Mouse (Mus musculus): ENCODE results near the gene Vac14.

Gene Vac14

DNA sequence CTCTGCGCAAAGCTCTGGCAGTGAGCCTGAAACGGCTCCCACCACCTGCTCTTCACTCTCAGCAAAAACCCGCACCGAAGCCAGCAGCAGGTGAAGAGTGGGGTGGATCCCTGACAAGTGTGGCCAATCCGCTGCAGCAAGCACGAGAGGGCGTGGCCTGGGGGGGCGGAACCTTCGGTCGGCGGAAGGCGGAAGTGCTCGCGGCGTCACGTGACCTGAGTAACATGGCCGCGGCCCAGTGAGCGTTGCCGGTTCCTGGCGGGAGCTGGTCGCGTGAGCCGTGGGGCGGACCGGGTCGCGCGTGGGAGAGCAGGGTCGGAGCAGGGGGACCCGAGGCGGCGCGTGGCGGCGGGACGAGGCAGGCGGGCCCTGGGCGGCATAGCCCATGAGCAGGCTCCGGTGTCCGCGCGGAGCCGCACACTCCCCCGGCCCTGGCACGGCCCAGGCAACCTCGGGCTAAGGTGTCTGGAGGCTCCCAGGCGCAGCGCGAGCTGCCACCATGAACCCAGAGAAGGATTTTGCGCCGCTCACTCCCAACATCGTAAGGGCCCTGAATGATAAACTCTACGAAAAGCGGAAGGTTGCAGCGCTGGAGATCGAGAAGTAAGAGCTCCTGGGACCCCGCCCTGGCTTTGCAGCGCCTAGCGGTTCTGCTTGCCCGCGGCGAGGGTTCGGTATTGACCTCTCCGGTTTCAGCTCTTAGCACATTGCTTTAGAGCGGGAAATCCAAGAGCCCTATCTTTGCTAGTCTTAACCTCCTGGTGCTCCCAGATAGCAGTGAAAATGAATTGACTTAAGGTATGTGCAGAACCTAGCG lies at the start of gene Vac14:
TSS of gene Vac14 (plus strand) at position 195 of the 817 bp plus-strand sequence.
- DNase-seq (ENCODE audit: low spot score in 2 of 2) = peak; percentile 95 to 99

GRCm38 (mm10) chr8:110592641-110593040 lies 25.7 kb upstream of the Vac14 start:
- no peak for DNase-seq (ENCODE audit: low spot score in 2 of 2)

- DNase-seq (ENCODE audit: low spot score in 2 of 2) = no peak
These were observed 24.2 kb upstream of the Vac14 start for GRCm38 (mm10) chr8:110594164-110594563.

DNA sequence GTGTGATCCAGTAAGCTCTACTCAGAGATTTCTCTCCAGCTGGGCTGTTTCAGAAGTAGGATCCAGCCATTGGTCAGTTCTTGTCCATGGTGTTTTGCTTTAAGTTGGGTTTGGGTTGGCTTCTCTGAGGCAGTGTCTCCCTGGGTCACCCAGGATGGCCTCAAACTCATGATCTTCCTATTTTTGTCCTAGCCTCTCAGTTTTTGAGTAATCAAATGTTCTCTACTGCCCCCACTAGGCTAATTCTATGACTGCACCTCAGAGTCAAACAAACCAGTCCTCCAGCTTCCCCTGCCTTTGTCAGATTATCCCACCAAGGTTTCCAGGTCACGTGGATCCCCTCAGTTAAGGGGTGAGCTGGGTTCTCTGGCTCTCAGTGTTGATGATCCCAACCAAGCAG lies 13.8 kb upstream of the Vac14 start:
- DNase-seq (ENCODE audit: low spot score in 2 of 2) = no peak

- DNase-seq (ENCODE audit: low spot score in 2 of 2) = no peak
These were observed 12.9 kb upstream of the Vac14 start for GRCm38 (mm10) chr8:110605401-110606015.

- DNase-seq (ENCODE audit: low spot score in 2 of 2) = no peak
These were observed 2.7 kb upstream of the Vac14 start for GRCm38 (mm10) chr8:110615730-110616129.

DNA sequence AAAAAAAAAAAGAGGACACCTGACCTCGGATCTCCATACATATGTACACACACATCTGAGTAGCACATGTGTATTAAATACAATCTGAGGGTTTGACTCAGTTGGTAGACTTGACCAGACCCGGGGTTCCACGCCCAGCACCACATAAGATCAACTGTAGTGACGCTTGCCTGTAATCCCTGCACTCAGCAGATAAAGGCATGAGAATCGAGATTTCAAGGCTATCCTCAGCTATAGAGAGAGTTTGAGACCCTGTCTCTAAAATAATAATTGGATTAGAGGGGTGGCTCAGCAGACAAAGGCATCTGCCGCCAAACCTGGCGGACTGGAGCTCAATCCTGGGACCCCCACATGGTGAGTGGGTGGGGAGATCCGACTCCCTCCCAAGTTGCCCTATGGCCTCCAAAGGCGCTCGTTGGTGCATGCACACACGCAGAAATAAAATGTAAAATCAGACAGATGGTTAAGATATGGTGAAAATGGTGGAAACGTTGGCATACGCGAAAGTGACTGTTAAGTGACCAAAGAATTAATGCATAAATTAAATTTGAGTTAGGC lies 505 bp upstream of the Vac14 start:
- no peak for DNase-seq (ENCODE audit: low spot score in 2 of 2)

- no peak for DNase-seq (ENCODE audit: low spot score in 2 of 2)
These were observed 806 bp downstream of the Vac14 start for GRCm38 (mm10) chr8:110619208-110619574.

- no peak for DNase-seq (ENCODE audit: low spot score in 2 of 2)
These were observed 1.5 kb downstream of the Vac14 start for GRCm38 (mm10) chr8:110619919-110620318.

DNA sequence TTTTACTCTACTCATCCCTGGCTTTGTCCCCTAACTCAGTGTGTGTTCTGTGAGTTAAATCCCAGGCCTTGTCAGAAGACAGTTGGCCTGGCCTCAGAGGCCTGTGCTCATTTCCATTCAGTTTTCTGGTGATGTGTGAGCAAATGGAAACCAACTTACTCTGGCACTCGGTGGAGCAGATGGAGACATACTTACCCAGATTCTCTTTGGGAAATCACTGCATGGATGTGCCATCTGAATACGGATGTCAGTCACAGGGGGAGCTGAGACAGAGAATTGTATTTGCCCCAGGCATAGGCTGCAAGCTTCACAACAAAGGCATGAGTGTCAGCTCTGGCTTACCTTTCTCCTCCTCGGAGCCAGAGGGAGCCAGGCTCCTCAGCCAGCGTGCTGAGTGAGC lies 8.0 kb downstream of the Vac14 start:
- DNase-seq (ENCODE audit: low spot score in 2 of 2) = no peak

- DNase-seq (ENCODE audit: low spot score in 2 of 2) = no peak
These were observed 11.1 kb downstream of the Vac14 start for GRCm38 (mm10) chr8:110629245-110630063.

GRCm38 (mm10) chr8:110630079-110630478 lies 11.7 kb downstream of the Vac14 start:
- no peak for DNase-seq (ENCODE audit: low spot score in 2 of 2)

DNA sequence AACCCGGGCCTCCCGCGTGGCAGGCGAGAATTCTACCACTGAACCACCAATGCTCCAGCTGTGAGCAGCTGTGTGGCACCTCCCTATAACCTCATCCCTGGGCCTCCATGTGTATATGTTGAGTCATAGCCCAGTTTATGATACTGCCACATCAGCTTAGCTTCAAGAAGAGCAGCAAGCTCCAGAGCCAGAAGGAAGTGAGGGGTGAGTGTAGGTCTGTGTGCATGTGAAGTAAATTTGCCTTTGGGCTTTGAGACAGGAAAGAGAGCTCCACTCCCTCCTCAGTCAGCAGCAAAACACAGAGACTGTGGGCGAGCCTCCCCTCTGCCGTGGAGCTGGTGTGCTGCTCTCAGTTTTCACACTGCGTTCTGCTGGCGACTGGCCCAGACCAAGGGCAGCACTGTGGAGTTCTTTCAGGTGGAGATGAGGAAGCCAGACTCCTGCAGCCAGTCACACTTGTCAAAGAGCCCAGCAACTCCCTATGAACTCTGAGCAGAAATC lies 12.2 kb downstream of the Vac14 start:
- peak; percentile 55 to 58 for DNase-seq (ENCODE audit: low spot score in 2 of 2)

- DNase-seq (ENCODE audit: low spot score in 2 of 2) = no peak
These were observed 12.8 kb downstream of the Vac14 start for GRCm38 (mm10) chr8:110631201-110631600.

DNA sequence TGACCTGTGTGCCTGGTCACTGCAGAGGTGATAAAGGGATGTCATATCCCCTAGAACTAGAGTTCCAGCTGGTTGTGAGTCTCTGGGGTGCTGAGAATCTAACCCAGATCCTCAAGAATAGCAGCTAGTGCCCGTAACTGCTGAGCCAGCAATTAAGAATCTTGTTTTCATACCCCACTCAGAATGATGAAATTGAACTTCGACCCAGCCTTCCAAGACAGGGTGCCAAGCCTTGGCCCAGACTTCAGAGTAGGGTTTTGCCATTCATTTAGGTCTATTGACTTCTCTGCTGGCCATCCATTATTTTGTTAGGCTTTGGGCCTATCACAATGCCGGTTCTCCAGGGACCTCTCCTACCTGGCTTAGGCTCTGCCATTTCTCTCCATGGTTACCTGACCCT lies 15.4 kb downstream of the Vac14 start:
- no peak for DNase-seq (ENCODE audit: low spot score in 2 of 2)

DNA sequence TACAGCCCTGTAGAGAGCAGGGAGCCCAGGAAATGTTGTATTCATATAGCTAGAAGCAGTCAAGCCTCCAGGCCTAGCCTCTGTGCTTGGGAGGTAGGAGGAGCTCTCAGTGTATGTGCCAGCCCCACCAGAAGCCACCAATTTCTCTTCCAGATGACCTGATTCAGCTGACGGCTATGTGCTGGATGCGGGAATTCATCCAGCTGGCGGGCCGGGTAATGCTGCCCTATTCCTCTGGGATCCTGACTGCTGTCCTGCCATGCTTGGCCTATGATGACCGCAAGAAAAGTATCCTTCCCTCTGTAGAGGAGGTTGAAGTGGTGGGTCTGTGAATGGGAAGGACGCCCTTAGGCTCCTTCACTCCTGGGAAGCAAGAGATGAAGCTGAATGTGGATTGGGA lies 17.8 kb downstream of the Vac14 start:
- DNase-seq (ENCODE audit: low spot score in 2 of 2) = no peak

DNA sequence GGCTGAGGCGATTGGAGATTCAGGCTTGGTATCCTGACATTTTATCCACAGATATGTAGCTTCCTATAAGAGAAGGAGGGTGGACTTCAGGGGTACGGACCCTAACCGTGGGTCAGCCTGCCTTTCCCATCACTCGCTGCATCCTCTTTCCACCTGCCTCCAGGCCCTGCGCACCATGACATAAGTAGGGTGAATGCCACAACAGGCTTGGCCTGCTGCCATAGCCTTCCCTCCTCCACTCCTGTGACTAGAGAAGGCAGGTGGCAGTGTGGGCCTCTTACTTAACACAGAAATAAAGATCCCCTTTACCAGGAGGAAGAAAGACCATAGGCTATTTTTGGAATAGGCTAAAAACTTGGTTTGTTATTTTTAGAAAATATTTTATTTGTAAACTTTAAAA lies 23.9 kb downstream of the Vac14 start:
- DNase-seq (ENCODE audit: low spot score in 2 of 2) = no peak

- DNase-seq (ENCODE audit: low spot score in 2 of 2) = no peak
These were observed 24.8 kb downstream of the Vac14 start for GRCm38 (mm10) chr8:110643177-110643576.

GRCm38 (mm10) chr8:110644422-110644821 lies 26.0 kb downstream of the Vac14 start:
- DNase-seq (ENCODE audit: low spot score in 2 of 2) = no peak

- no peak for DNase-seq (ENCODE audit: low spot score in 2 of 2)
These were observed 26.5 kb downstream of the Vac14 start for GRCm38 (mm10) chr8:110644901-110645300.

GRCm38 (mm10) chr8:110645340-110645739 lies 27.0 kb downstream of the Vac14 start:
- DNase-seq (ENCODE audit: low spot score in 2 of 2) = no peak

- peak; percentile 57 to 78 for DNase-seq (ENCODE audit: low spot score in 2 of 2)
These were observed 27.7 kb downstream of the Vac14 start for GRCm38 (mm10) chr8:110646064-110646463.

Data from frontal cortex, postnatal 14 days (tissue).